Mouse (Mus musculus): Measurements from ENCODE around the gene Ptpa.

DNA sequence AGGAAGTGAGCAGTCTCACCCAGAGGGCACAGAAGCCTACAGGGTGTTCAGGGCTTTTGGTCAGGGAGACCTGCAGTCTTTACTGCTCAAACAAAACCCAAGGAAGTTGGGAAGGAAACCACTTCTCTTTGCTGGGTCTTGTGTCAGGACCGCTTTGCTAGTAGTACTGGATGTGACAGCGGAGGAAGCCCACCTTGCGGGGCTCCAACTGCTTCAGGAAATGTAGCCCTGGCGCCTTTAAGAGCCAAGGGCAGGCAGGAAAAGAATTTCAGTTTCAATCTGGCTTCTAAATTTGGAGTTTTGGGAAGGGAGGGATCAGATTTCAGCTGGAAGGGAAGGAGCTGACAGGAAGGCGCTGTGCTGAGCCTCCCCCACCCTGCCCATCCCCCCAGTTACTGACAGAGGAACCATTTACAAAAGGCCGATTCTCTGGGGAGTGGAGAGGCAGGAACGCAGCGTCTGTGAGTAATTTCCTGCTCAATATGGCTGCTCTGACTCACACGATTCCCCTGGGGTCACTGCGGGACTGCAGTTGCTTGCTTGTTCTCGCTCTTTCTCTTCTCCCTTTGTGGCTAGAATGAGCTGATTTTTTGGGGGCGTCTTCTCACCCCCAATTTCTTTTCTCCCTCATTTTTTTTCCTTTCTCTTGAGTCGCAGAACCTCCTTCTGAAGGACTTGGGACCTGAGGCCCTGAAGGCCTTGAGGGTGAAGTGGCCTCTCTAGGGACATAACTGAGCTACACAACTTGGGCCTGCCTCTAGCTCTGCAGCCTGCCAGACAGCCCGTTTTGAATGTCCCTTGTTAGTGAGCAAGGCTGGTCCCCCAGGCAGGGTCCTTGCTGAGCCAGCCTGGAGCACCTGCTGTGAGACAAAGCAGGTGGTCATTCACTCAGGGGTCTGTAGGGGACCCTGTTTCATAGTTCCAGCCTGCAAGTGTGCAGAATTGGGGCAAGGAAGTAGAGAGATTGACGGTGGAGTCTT is 26.0 kb downstream of the Ptpa start:
- TF ChIP-seq CTCF (IDR thresholded peaks at IDR 0.05) = no peak
- TF ChIP-seq POLR2A (IDR thresholded peaks at IDR 0.05; ENCODE audit: insufficient read depth, low read depth, low read length) = peak; percentile 90

Data from heart, adult 2 months (tissue).